Mouse (Mus musculus) heart, embryonic 10.5 days (tissue): ENCODE data around the gene Osbpl3. TPM values are rescaled to one million over a fixed set of nuclear protein-coding genes. Genes with fewer than 3 reads are reported as not detected.

ENCODE experiments used
- DNase-seq: peaks from one replicate; pipeline ENCODE4 v3.0.0-alpha.2; 2017; ENCODE audit warnings: low spot score
- H3K27ac ChIP-seq: fragments of 300-500 bp; sonication (generic); 2 replicates; pipeline ENCODE4 v1.5.1; 2016; ENCODE audit warnings: mild to moderate bottlenecking
- H3K27me3 ChIP-seq: fragments of 300-500 bp; sonication (generic); 2 replicates; pipeline ENCODE4 v1.6.1; 2016; ENCODE audit warnings: mild to moderate bottlenecking; ENCODE audit not compliant: poor library complexity, insufficient read depth, severe bottlenecking
- H3K36me3 ChIP-seq: fragments of 300-500 bp; sonication (generic); 2 replicates; pipeline ENCODE4 v1.6.1; 2016; ENCODE audit warnings: mild to moderate bottlenecking, moderate library complexity
- H3K4me1 ChIP-seq: fragments of 300-500 bp; sonication (generic); 2 replicates; pipeline ENCODE4 v1.6.1; 2016; ENCODE audit warnings: mild to moderate bottlenecking
- H3K4me3 ChIP-seq: fragments of 300-500 bp; sonication (generic); 2 replicates; pipeline ENCODE4 v1.5.1; 2016; ENCODE audit warnings: mild to moderate bottlenecking, moderate library complexity
- H3K9me3 ChIP-seq: fragments of 300-500 bp; sonication (generic); 2 replicates; pipeline ENCODE4 v1.6.1; 2016; ENCODE audit warnings: mild to moderate bottlenecking, moderate library complexity
- WGBS: fragments of 180-500 bp; shearing (Covaris S2); methylation state at CpG from one replicate; pipeline ENCODE4 v1.1.7; 2016; 5-methylcytosine and 5-hydroxymethylcytosine counted together
- polyA plus RNA-seq: library from polyadenylated mRNA; unstranded; fragments of >200 nt; fragmentation: Nextera tagmentation; extraction: Ambion mirVana; gene quantifications from 2 replicates; pipeline ENCODE4 v1.2.1, GENCODE M21; 2016

Gene Osbpl3
- polyA plus RNA-seq: 8.0 and 13.4 TPM in 2 replicates

DNA sequence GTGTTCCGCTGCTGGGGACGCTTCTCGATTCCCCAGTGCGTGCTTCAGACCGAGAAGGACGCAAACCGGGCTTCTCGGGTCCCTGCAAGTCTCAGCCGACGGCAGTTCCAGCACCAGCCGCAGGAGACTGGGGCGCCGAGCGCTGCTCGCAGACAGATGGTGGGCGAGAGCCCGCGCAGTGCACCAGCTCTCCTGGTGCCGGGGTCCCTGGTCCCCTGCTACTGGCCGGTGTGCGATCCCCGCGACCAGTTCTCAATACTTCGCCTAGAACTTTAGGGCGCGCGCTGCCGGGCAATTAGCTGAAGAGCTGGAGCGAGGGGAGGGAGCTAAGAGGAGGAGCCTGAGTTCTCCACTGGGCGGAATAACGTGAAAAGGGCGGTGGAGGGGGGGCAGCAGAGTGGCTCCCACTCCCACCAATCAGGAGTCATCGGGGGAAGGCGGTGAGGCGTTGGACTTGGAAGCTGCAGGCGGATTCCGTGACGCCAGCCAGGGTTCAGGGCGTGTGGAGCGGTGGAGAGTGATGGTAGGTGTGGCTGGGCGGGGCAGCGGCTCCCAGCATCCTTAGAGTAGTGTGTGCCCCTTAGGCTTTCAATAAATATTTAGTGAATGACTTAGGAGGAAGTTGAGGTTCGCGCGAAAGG is at the start of gene Osbpl3:
TSS of gene Osbpl3 (minus strand) at position 373 of the 641 bp plus-strand sequence.
- Histone ChIP-seq H3K27me3 (no peaks in the 10 kb centered on the region), H3K36me3 (no peaks in the 10 kb centered on the region), H3K27ac (peak within 1 kb of the TSS; percentile 90), H3K4me3 (peak within 1 kb of the TSS; percentile 85), H3K4me1 (peaks cover 26% of the 10 kb centered on the region), H3K9me3 (no peaks in the 10 kb centered on the region)
- DNase-seq: peak; percentile 98
- under 1% methylated on average over 45 of the region's 45 CpGs for WGBS

DNA sequence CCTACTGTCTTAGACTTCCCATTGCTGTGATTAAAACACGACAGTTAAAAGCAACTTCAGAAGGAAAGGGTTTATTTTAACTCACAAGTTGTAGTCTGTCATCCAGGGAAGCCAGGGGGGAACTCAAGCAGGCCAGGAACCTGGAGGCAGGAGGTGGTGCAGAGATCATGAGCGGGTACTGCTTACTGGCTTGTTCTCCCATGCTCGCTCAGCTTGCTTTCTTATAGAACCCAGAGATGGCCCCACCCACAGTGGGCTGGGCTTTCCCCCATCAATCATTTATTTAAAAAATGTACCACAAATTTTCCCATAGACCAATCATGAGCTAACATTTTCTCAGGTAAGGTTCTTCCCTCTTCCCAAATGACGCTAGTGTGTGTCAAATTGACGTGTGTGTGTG is 49.5 kb upstream of the Osbpl3 start:
- 79% methylated on average over 5 of the region's 5 CpGs for WGBS
- Histone ChIP-seq H3K4me1 (no peaks in the 10 kb centered on the region), H3K27me3 (no peaks in the 10 kb centered on the region), H3K4me3 (no peak overlapping the region), H3K36me3 (no peaks in the 10 kb centered on the region), H3K9me3 (no peaks in the 10 kb centered on the region), H3K27ac (no peak overlapping the region)
- no peak for DNase-seq

DNA sequence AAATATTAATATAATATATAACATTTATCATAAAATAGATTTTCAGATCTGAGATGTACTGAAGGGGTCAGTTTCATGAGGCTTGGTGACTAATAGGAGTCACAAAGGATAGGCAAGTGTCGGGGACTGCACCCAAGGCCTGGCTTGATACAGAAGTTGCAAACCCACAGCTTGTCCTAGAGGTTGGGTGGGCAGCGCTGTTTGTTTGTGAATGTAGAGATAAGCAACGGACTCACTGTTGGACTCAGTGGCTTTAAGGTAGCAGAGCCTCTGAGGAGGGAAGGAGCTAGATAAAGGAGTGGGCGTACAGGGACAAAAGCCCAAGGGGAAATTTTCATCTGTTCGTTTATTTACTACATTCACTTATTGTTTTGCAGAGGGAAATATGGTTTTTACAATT is 48.7 kb upstream of the Osbpl3 start:
- no peak for DNase-seq
- no peak overlapping the region for H3K4me3 ChIP-seq
- no peaks in the 10 kb centered on the region for H3K9me3 ChIP-seq
- no peak overlapping the region for H3K27ac ChIP-seq
- no peaks in the 10 kb centered on the region for H3K27me3 ChIP-seq
- 61% methylated on average over 5 of the region's 5 CpGs for WGBS
- no peaks in the 10 kb centered on the region for H3K4me1 ChIP-seq
- H3K36me3 ChIP-seq: no peaks in the 10 kb centered on the region

DNA sequence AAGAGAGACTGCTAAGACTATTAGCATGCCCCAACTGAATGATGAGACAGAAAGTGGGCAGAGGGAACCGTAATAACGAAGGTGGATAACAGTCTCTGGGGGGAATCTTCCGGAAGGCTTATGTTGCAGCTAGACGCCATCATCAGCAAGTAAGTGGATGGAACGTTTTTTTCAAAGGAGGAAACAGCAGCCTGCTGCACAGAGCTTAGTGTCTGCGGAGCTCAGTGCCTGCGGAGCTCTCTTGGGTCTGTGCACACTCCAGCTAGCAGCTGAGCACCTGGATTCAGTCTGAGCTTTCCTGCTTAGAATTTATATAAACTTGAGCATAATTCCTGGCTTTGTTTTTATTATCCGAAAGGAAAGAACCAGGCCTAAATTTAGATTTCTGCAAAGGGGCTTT is 47.8 kb upstream of the Osbpl3 start:
- no peak for DNase-seq
- Histone ChIP-seq H3K27me3 (no peaks in the 10 kb centered on the region), H3K4me1 (no peaks in the 10 kb centered on the region), H3K36me3 (no peaks in the 10 kb centered on the region), H3K4me3 (no peak overlapping the region), H3K9me3 (no peaks in the 10 kb centered on the region), H3K27ac (no peak overlapping the region)
- 61% methylated on average over 8 of the region's 8 CpGs for WGBS

DNA sequence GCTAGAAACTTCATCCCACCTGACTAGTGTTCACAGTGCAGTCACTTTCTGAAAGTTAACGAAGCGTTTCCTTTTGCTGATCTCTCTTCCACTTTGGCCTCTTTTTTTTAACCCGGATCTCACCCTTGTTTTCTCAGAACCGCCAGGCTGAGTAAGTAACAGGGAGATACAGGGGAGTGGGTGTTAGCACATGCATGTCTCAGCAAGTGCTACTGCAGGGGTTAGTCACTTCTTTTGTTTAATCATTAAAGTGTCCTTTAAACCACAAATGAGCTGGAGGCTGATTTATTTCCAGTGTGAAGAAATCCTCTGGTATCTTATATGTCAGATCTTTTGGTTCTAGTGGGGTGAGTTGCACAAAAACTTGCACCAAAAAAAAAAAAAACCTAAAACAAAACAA is 47.0 kb upstream of the Osbpl3 start:
- H3K4me1 ChIP-seq: no peaks in the 10 kb centered on the region
- H3K27me3 ChIP-seq: no peaks in the 10 kb centered on the region
- no peak for DNase-seq
- H3K36me3 ChIP-seq: no peaks in the 10 kb centered on the region
- H3K4me3 ChIP-seq: no peak overlapping the region
- H3K9me3 ChIP-seq: no peaks in the 10 kb centered on the region
- 66% methylated on average over 4 of the region's 4 CpGs for WGBS
- no peak overlapping the region for H3K27ac ChIP-seq

DNA sequence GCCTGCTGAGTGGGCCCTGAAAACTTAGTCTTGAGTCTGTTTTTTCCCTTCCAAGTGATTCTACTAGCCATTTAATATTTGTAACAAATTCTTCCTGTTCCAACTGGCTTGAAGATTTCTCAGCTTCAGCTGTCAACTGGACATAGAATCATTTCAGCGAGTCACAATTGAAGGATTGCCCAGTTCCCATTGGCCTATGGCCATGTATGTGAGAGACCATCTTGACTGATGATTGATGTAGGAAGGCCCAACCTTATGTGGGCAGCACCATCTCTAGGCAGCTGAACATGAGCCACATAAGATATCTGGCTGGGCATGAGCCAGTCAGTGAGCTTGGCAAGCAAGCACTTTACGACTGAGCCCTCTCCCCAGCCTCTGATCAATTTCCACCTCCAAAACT is 42.3 kb upstream of the Osbpl3 start:
- no peak for DNase-seq
- Histone ChIP-seq H3K27me3 (no peaks in the 10 kb centered on the region), H3K36me3 (no peaks in the 10 kb centered on the region), H3K4me3 (no peak overlapping the region), H3K4me1 (no peaks in the 10 kb centered on the region), H3K27ac (no peak overlapping the region), H3K9me3 (no peaks in the 10 kb centered on the region)
- WGBS: 86% methylated on average over 2 of the region's 2 CpGs

DNA sequence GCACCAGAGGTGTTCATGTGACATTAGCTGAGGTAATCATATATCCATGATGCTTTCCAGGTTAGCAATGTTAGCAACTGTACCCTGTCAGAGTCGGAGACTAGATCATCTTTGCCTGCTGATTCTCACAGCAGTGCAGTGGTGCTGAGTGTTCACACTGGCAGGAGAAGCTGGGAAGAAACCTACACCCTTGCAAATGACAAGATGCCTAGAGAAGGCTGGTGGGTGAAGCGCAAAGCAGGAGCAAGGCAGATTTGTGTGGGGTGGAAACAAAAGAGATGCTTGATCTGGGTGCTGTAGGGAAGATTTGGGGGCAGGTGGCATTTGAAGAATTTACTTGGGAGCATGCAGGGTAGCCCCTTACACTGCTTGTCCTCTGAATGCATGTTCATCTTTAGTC is 34.5 kb upstream of the Osbpl3 start:
- H3K9me3 ChIP-seq: no peaks in the 10 kb centered on the region

DNA sequence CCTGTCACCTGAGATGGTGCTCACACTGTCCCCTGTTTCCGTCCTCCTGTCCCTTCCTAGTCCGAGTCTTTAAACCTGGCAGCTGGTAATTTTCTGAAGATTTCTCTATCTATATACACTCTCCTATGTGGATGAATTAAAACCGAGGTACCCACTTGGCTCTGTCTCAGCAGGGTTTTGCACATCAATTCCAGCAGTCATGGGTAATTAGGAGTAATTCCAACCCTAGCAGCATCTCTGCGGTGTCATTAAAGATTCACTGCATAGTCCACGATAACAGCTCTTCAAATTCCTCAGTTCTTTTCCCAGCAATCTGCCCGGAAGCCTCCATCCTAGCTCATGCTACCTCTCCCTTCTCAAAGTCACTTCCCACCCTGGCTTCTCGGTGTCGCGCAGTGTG is 33.4 kb upstream of the Osbpl3 start:
- 67% methylated on average over 9 of the region's 9 CpGs for WGBS

More for the DNA sequence above, 34.5 kb upstream of the Osbpl3 start:
- no peaks in the 10 kb centered on the region for H3K36me3 ChIP-seq
- no peak for DNase-seq
- WGBS: 64% methylated on average over 2 of the region's 2 CpGs
- H3K4me1 ChIP-seq: no peaks in the 10 kb centered on the region
- H3K27ac ChIP-seq: no peak overlapping the region
- no peak overlapping the region for H3K4me3 ChIP-seq
- no peaks in the 10 kb centered on the region for H3K27me3 ChIP-seq

DNA sequence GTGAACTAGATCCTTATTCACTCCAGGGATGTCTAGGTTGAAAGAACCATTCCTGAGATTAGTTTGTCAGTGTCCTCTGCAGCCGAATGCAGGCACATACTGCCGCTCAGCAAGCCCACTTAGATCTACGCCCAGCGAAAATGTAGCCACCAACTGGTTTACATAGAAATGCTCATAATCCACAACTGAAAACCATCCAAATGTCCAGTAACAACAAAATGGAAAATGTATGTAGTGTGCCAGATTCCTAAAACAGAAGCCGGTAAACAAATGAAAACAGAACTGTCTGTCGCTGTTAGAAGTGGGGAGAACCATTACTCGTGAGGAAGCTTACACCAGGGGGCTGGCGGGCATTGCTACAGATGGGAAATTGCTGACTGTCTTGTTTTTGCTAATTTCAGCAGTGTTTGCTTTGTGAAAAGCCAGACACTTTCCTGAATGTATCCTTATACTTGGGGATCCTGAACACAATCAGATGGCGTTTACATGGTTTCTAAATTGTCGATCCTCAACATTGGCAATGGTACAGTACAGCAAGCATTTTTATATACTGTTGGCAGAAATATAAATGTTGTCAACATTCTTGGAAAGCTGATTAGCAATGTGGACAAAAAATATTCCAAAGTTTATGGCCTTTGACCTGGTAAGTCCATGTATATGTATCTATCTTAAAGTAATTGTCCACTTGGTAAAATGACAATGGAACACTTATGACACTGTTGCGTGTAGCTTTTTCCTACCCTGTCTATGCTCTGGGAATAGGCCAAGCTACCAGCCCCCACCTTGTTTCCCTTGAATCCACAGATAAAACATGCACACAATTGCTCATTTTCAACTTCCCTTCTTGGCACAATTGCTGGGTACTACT is 30.3 kb upstream of the Osbpl3 start:
- WGBS: 87% methylated on average over 11 of the region's 11 CpGs
- H3K36me3 ChIP-seq: no peaks in the 10 kb centered on the region
- H3K4me1 ChIP-seq: no peaks in the 10 kb centered on the region
- H3K9me3 ChIP-seq: no peaks in the 10 kb centered on the region
- no peak overlapping the region for H3K27ac ChIP-seq
- no peak overlapping the region for H3K4me3 ChIP-seq
- DNase-seq: no peak
- H3K27me3 ChIP-seq: no peaks in the 10 kb centered on the region

More for the DNA sequence above, 33.4 kb upstream of the Osbpl3 start:
- no peak for DNase-seq
- Histone ChIP-seq H3K4me1 (no peaks in the 10 kb centered on the region), H3K27me3 (no peaks in the 10 kb centered on the region), H3K36me3 (no peaks in the 10 kb centered on the region), H3K27ac (no peak overlapping the region), H3K9me3 (no peaks in the 10 kb centered on the region), H3K4me3 (no peak overlapping the region)

DNA sequence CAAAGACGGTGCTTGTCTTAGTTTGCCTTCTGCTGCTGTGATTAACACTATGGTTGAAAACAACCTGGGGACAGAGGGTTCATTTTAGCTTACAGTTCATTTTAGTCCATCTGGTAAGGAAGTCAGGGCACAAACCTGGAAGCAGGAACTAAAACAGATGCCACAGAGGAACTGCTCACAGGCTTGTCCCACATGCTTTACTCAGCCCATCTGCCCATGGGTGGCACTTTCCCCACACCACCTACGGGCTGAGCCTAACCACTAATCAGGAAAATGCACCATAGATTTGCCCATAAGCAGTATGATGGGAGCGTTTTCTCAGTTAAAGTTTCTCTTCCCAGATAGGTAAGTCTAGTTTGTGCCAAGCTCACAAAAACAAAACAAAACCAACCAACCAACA is 27.4 kb upstream of the Osbpl3 start:
- no peak overlapping the region for H3K27ac ChIP-seq
- DNase-seq: no peak
- H3K27me3 ChIP-seq: no peaks in the 10 kb centered on the region
- no peaks in the 10 kb centered on the region for H3K9me3 ChIP-seq
- no peak overlapping the region for H3K4me3 ChIP-seq
- H3K4me1 ChIP-seq: no peaks in the 10 kb centered on the region
- no peaks in the 10 kb centered on the region for H3K36me3 ChIP-seq
- 78% methylated on average over 3 of the region's 3 CpGs for WGBS

DNA sequence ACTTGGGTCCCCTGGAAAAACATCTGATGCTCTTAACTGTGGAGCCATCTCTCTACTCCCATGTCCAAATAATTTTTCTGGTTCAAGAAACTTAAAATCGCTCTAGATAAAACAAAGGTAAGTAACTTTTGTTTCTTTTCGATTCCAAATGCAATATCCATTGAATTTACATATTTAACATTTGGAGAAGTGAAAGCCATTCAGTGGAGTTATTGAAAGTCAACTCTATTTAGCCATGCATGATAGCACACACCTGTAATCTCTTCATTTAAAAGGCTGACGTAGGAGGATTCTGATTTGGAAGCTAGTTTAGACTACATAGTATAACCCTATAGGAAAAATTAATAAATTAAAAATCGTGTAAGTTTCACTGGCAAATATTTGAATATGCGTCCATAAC is 25.5 kb upstream of the Osbpl3 start:
- Histone ChIP-seq H3K27ac (no peak overlapping the region), H3K4me3 (no peak overlapping the region), H3K4me1 (no peaks in the 10 kb centered on the region), H3K27me3 (no peaks in the 10 kb centered on the region), H3K9me3 (no peaks in the 10 kb centered on the region), H3K36me3 (no peaks in the 10 kb centered on the region)
- no peak for DNase-seq
- 78% methylated on average over 5 of the region's 5 CpGs for WGBS

DNA sequence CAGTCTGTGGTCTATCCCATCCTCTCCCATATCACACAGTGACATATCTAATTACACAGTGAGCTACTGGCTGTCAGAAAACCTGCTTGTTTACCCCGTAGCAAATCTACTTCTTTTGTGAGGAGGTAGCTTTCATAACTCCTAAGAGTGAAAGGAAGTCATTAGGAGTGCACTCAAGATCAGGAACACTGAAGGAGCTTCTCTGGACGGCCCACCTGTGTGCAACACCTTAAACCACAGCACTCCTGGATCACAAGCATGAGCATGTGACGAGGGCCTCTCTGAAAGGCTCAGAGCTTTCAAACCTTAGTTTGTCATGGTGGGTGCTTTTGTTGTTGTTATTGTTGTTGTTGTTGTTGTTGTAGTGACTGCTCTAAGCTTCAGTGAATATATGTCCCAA is 10.4 kb upstream of the Osbpl3 start:
- WGBS: 76% methylated on average over 3 of the region's 3 CpGs

DNA sequence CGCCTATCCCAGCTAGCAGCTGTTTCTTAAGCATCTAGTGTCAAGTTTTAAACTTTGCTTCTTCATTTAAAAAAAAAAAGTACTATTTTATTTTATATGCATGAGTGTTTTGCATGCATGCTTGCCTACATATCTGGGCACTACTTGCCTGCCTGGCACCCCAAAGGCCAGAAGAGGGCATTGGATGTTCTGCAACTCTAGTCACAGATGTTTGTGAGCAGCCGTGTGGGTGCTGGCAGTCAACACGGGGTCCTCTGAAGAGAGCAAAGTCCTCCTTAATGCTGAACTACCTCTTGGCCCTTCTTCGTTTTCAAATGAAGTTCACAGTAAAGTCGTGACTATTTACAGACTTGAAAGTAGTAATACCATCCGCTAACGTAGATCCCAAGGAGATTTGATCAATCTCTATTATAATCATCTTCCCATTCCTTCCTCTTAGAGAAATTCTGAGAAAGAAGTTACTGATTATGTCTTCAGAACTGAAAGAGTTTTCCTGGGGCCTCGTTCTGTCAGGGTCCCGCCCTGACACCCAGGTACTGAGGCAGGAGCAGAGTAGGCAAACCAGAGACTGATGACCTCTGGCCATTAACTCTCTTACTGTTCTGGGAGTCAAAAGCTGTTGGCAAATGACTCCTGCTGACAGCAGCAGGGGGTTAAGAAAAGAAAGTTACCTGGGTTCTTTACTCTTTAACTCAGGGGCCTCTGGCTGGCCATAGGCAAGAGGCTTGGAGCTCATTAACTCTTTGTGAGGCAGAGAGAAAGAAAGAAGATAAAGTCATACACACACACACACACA is 8.9 kb upstream of the Osbpl3 start:
- no peaks in the 10 kb centered on the region for H3K4me1 ChIP-seq
- no peak for DNase-seq

More for the DNA sequence above, 10.4 kb upstream of the Osbpl3 start:
- no peaks in the 10 kb centered on the region for H3K9me3 ChIP-seq
- H3K4me3 ChIP-seq: no peak overlapping the region
- H3K36me3 ChIP-seq: no peaks in the 10 kb centered on the region
- no peaks in the 10 kb centered on the region for H3K4me1 ChIP-seq
- no peak overlapping the region for H3K27ac ChIP-seq
- DNase-seq: no peak
- H3K27me3 ChIP-seq: no peaks in the 10 kb centered on the region

More for the DNA sequence above, 8.9 kb upstream of the Osbpl3 start:
- Histone ChIP-seq H3K27ac (no peak overlapping the region), H3K4me3 (no peak overlapping the region), H3K27me3 (no peaks in the 10 kb centered on the region), H3K36me3 (no peaks in the 10 kb centered on the region), H3K9me3 (no peaks in the 10 kb centered on the region)
- 76% methylated on average over 9 of the region's 9 CpGs for WGBS
